Mouse (Mus musculus) bone marrow macrophage, adult 2 months (primary cell): ENCODE measurements at regions not wholly inside any gene's neighbourhood (a gene's known extent, or its start where the extent isn't known, plus 50 kb on each side); places are given as distances from the start of the nearest gene placed in this dataset.

Experiments used
- CTCF ChIP-seq: IDR thresholded peaks from 2 replicates; pipeline ENCODE4 v1.5.1; 2012; ENCODE audit warnings: low read depth, mild to moderate bottlenecking, low read length, moderate library complexity
- POLR2A ChIP-seq: IDR thresholded peaks from 2 replicates; pipeline ENCODE4 v1.6.1; 2012; ENCODE audit warnings: mild to moderate bottlenecking, low read depth, low read length, borderline replicate concordance

DNA sequence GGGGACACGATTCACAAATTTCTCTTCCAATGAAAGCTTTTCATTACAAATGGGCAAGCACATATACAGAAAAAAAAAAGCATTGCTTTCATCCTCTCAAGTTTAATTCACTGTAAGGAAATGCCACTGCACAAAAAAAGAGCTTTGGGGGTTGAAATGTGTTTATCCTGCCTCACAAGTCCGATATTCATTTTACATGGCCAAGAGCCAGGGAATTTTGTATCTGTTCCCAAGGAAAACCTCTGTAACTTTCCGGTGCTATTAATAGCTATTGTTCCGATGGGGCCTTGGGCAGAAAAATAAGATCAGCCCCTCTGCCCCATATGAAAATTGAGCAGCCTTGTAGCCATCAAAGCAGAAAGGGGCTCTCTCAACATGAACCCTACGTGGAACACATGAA is 465.9 kb upstream of the Mki67 start:
- TF ChIP-seq POLR2A = no peak
- TF ChIP-seq CTCF = no peak
